Mouse (Mus musculus) c-Kit-negative CD71-positive TER-119-positive erythroid progenitor cells, embryonic 14.5 days (primary cell): Measurements from ENCODE around the gene Rbm3.
A peak's percentile ranks its signal among the peaks of the same experiment; 100 is the strongest.
"Not testable (repeated sequence)": the region's sequence is repeated elsewhere in the genome, so short reads cannot be mapped to it uniquely, and the experiment has no call there.

Source experiments
- DNase-seq: peaks from one replicate; pipeline ENCODE4 v3.0.0-alpha.2; 2013; ENCODE audit warnings: low read depth, low spot score

Gene Rbm3

GRCm38 (mm10) chrX:8131393-8131792 is 14.3 kb downstream of the Rbm3 start:
- no peak for DNase-seq

DNA sequence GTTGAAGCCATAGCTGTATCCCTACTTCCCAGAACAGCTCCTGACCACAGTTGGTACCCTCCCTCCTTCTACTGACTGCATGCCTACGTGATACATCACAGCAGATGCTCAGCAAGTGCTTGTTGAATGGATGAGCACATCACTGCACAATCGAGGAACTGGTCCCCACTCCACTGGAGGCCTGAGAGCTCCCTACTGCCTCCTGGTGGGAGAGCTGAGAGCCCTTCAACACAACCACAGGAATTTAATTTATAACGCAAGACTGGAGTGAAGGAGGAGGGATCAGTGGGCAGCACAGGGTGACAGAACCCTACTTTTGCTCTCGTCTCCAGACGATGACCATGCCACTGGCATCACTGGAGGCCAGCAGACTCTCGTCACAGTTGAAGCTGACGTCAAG is 20.4 kb downstream of the Rbm3 start:
- no peak for DNase-seq

DNA sequence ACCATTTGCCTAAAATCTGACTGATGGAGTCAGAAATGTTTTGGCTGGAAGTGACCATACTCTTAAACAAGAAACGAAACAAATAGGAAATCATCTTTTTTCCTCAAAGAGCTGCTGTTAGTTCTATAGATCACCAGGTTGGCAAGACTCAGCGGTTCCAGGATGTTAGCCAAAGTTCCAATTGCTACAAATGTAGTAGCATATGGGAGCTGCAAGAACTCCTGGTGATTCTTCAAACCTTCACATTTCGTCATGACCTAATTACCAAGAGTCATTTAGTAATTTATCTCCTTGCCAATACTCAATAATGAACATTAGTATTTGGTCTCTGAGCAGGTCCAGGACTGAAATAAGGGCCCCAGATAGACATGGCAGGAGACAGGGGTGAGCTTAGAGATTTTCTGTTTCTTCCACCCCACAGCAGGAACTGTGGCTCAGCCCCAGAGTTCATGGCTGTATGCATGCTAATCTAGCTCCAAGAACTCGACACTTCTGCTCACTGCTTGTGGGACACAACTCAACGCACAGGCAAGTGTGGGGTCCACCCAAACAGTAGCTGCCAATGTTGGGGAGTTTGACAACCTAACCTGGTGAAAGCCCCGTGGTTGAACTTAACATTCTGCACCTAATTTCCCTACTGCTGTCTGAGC is 21.7 kb downstream of the Rbm3 start:
- DNase-seq = no peak

GRCm38 (mm10) chrX:8117264-8117663 is 28.4 kb downstream of the Rbm3 start:
- no peak for DNase-seq

- no peak for DNase-seq
These were observed 30.4 kb downstream of the Rbm3 start for GRCm38 (mm10) chrX:8115275-8115674.

DNA sequence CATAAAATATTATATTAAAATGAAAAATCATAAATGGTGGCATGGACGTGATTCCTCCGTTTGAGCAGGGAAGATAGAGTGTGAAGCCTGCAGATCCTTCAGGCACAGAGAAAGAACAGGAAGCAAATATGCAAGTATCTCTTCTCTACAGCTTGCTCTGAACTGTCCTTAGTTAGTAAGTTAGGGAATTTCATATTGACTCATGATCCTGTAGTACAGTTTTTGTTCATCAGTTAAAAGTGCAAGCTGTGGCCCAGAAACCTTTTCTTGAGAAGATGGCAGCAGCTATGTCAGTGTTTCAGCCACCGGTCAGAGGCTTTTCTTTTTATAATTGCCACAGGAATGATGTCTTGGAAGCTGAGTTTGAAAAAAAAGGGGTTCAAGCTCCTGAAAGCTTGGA is 40.7 kb downstream of the Rbm3 start:
- no peak for DNase-seq

- peak; percentile 42 for DNase-seq
These were observed 43.4 kb downstream of the Rbm3 start for GRCm38 (mm10) chrX:8102213-8102668.

DNA sequence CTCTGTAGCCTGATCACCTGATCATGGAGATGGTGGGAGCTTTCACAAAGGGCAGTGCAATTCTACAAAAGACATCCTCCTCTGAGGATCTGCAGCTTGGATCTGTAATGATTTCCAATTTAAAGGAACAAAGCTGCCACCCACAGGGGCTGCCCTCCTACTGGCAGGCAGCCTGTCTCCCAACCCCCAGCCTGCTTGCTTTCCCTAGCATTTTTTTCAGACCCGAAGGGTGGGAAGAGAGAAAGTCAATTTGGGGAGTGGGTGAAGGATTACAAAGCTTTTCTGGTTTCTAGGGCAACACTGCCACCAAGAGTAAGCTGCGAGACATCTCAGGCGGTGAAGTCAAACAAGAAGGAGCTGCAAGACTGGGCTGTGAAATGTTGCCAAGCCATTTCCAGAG is 44.7 kb downstream of the Rbm3 start:
- DNase-seq = no peak

DNA sequence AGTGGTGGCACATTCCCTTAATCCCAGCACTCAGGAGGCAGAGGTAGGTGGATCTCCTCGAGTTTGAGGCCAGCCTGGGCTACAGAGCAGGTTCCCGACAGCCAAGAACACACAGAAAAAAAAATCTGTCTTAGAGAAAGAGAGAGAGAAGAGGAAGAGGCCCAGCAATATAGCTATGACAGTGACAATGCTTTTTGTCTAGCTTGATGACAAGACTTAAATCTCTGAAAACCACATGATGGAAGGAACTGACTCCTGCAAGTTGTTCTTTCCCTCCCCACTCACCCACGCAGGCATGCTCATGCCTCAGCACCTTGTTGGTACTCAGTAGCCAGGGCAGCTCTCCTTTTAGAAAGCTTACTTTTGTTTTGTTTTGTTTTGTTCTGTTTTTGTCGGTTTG is 46.2 kb downstream of the Rbm3 start:
- no peak for DNase-seq

DNA sequence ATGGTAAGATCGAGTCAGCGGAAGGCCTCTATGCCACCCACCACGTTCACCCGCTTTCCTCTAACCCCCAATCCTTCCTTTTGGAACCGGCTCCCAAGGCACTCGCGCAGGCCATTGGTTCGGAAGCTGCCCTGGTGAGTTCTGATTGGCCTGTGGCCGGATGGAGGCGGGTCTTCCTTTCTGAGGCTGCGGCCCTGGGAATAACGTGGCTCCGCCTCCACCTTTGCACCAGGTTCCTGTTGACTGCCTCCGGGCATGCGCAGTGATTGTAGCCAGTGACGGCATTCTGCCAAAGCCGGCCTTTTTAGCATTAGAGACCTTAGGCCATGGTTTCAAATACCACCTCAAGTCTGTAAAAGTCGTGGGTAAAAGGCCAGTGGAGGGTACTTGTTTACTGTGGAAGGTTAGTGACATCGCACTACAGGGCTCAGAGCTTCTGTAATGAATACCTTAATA is 48.9 kb downstream of the Rbm3 start:
- peak; percentile 92 for DNase-seq

DNA sequence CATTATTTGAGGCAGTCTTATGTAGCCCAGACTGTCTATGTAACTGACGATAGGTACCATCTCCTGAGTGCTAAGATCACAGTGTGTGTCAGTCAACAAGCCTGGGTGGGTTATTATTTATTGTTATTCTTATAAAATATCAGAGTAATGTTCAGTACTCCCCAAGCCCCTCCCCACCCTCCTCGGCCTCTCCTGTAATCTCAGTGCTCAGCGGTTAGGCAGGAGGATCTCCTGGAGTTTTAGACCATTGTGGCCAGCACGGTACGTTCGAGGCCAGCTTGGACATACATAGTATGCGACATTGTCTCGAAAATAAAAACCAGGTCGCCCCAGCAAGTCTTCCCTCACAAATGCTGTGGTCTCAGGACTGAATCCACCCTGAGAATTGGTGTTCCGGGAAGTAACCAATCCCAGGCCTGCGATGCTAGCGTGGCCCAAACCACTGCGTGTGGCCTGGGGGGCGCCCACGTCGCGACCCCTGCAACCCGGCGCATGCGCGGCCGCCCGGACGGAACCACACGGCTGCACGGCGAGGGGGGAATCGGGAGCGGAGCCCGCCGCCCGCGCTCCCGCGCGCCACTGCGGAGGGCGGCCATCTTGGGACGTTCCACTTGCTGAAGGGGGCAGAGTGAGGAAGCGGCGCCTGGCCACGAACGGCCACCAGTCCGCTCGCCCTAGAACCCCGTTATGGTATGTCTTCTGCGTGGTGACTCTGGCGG is 49.5 kb downstream of the Rbm3 start:
- not testable (repeated sequence) for DNase-seq

- DNase-seq = no peak
These were observed 50.1 kb downstream of the Rbm3 start for GRCm38 (mm10) chrX:8095546-8095945.

- DNase-seq = not testable (repeated sequence)
These were observed 54.7 kb downstream of the Rbm3 start for GRCm38 (mm10) chrX:8090954-8091347.

DNA sequence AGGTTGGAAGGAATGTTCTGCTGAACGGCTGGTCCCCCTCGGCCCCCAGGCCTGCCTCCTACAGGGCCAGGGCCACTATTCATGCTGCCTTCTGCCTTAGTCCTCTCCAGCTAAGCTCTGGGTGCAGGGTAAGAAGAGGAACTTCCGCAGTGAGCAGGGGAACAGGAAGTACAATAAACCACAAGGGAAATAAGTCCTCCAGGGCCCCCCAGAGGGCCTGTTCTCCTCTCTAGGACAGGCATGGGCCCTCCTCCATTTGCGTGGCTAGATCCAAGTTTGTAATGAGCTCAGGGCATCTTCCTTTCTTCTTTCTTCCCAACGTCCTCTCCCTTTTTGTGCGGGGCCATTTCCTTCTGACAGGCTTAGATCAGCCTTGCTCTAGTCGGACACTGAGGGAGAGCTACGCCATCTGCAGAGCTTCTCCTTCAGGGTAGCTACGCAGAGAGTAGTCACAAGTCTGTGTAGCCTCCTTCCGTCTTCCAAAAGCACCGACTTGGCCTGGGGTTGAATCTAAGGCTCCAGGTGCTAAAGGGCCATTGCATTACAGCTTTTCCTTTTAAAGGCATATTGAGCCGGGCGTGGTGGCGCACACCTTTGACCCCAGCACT is 55.2 kb downstream of the Rbm3 start, which contains the start of gene Was:
Gene Was (minus strand): TSS at position 153 of the 608 bp plus-strand sequence.
- DNase-seq = no peak

DNA sequence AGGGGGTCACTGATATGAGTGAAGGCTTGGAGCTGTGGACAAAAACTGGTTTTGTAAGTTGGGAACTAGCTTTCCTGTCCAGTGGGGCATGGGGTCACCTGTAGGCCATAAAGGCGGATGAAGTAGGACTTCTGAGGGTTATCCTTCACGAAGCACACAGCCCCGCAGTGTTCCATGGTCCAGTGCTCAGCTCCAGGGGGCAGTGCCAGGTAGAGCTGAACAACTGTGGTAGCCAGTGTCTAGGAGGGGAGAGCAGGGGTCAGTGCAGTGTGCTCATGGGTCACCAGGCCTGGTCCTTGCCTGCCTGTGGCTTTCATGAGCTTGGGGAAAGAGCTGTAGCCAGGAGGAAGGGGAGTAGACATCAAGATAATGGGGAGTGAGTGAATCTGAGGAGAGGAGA is 55.9 kb downstream of the Rbm3 start:
- no peak for DNase-seq
